Mouse (Mus musculus) G1E (cell line): ENCODE results near the gene Vps13d.

ENCODE experiments used
- CTCF ChIP-seq: IDR thresholded peaks from 2 replicates; pipeline ENCODE4 v1.5.1; 2012; ENCODE audit warnings: low read depth, low read length, inconsistent platforms, mixed read lengths
- GATA1 ChIP-seq: IDR thresholded peaks from 2 replicates; pipeline ENCODE4 v1.6.1; 2012; ENCODE audit warnings: borderline replicate concordance, low read length, inconsistent platforms, mixed read lengths
- GATA2 ChIP-seq: IDR thresholded peaks from 2 replicates; pipeline ENCODE4 v1.6.1; 2012; ENCODE audit warnings: low read depth, low read length, inconsistent platforms, borderline replicate concordance
- POLR2AphosphoS5 ChIP-seq: IDR thresholded peaks from 2 replicates; pipeline ENCODE4 v1.6.1; 2012; ENCODE audit warnings: low read depth, low read length, inconsistent platforms; ENCODE audit not compliant: insufficient replicate concordance

- TF ChIP-seq POLR2AphosphoS5: no peak
- TF ChIP-seq CTCF: no peak
- TF ChIP-seq GATA1: no peak
- TF ChIP-seq GATA2: no peak
Observed at GRCm38 (mm10) chr4:145188561-145188960, 6.2 kb downstream of the Vps13d start.
